Mouse (Mus musculus) kidney, postnatal 25 days (tissue): ENCODE data around the gene Fxyd2.

Experiments used
- DNase-seq, 2 experiments: peaks; one replicate each; pipeline ENCODE4 v3.0.0; 2021; ENCODE audit warnings: mixed read lengths in 2 of 2

Gene Fxyd2

DNA sequence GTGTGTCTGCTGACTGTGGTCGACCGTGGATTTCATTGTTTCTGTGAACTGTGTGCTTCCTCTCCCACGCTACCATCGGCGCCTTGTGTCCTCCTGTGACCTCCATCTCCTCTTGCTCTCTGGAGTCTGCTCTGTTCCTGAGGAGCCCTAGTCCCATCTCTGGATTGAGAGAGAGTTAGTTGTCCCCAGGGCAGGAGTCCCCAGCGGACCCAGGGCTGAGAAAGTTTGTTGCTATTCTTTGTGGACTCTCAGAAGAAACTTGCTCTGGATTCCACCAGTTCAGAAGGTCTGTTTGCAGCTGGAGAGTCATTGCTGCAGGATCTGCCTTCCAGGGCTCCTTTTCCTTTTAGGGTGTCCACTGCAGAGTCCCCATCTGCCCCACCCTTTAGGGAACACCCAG is 4.3 kb upstream of the Fxyd2 start:
- DNase-seq, result no peak

DNA sequence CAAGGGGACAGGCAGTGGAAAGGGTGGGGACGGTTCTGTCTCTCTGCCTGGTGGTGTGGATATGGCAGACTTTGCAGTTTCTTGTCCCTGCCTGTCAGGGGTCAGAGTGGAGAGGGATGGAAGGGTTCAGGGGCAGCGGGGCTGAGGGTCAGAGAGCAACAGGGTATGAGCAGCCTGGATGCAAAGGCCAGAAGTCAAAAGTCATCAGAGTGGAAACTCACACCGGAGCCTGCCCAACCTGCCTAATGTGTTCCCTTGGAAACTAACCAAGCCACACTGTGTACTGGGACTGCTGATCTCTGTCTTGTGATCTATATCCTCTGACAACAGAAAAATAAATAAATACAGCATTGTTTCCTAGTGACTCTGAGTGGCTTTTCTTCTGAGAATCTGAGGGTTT is 3.7 kb upstream of the Fxyd2 start:
- peak in 1 of 2 experiments; percentile 80 for DNase-seq

GRCm38 (mm10) chr9:45398336-45398735 is 1.1 kb upstream of the Fxyd2 start:
- DNase-seq, result peak; percentile 68 to 88

- DNase-seq, result peak; percentile 55 to 85
Observed at GRCm38 (mm10) chr9:45401851-45402250, 2.4 kb downstream of the Fxyd2 start.

DNA sequence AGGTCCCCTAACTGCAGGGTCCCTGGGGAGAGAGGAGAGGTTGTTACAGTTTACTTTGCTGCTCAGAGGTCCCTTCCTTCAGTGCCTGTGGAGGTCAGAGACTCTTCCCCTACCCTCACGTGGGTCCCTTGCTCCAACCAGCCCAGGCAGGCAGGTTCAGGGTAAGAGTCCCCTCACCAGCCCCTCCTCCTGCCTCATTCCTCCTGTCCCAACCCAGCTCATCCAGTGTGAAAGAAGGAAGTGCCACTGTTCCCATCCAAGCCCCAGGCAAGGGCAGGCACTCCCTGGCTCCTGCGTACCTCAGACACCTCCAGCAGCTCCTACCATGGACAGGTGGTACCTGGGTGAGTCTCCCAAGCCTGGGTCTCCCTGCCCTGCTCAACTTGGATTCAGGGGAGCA is 3.5 kb downstream of the Fxyd2 start:
- DNase-seq, result peak; percentile 64 to 90

DNA sequence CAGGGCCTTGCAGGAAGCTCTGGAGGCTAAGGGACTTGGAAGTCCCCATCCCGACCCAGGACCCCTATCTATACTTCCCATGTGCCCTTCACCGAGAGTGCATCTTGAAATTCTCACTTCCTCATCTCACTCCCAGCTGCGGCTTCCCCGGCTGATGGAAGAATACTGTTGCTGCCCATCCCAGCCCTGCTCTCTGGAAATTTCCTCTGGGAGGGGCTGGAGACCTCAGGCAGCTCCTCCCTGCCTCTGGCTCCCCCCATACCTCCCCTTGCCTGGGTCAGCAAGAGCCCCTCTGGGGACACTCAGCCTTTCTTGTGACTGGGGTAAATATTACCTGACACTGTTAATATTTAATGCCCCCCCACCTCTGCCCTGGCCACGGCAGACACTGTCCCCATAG is 6.2 kb downstream of the Fxyd2 start:
- DNase-seq, result peak; percentile 74 to 94

- DNase-seq, result peak; percentile 64 to 84
Observed at GRCm38 (mm10) chr9:45406808-45407207, 7.3 kb downstream of the Fxyd2 start.

GRCm38 (mm10) chr9:45407706-45408675 is 8.5 kb downstream of the Fxyd2 start:
- peak; percentile 91 for DNase-seq

- DNase-seq, result peak; percentile 51 to 56
Observed at GRCm38 (mm10) chr9:45410193-45410592, 10.7 kb downstream of the Fxyd2 start.

GRCm38 (mm10) chr9:45410614-45411013 is 11.1 kb downstream of the Fxyd2 start:
- no peak for DNase-seq

GRCm38 (mm10) chr9:45411111-45411510 is 11.6 kb downstream of the Fxyd2 start:
- peak in 1 of 2 experiments; percentile 69 for DNase-seq

DNA sequence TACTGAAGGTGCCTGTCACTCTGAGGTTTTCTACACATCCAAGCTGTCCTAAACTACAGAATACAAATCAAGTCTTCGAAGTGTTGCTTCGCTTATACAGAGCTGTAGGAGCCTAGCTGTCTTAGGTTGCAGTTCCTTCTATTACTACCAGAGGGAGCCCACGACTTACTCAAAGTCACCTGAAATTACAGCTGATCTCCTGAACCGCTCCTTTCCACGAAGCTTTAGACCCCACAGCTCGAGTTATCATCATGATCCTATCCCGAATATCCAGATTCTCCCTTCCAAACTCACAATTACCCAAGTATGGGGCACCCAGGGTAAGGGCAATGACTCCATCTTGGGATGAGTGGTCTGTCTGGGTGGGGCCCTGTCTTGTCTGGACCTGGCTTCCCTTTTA is 12.3 kb downstream of the Fxyd2 start:
- peak in 1 of 2 experiments; percentile 34 for DNase-seq

DNA sequence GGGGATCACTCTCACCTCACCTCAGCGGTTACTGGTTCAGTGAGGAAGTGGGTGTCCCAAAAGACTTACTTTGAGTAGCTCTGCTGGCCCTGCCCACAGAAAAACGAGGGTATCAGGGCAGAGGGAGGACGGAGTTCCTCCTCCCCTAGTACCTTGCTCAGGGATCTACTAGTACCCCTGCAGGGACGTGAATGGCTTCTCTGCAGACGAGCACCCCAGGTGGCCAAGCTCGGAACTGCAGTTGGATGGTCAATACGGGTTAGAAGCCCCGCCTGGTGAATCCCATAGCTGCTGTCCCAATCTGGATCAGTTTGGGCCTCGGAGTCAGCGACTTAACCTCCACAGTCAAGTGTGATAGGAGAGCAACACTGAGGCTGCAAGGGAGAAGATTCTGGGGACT is 12.8 kb downstream of the Fxyd2 start:
- peak; percentile 92 to 96 for DNase-seq

- DNase-seq, result peak; percentile 32 to 69
Observed at GRCm38 (mm10) chr9:45412700-45413477, 13.4 kb downstream of the Fxyd2 start.

DNA sequence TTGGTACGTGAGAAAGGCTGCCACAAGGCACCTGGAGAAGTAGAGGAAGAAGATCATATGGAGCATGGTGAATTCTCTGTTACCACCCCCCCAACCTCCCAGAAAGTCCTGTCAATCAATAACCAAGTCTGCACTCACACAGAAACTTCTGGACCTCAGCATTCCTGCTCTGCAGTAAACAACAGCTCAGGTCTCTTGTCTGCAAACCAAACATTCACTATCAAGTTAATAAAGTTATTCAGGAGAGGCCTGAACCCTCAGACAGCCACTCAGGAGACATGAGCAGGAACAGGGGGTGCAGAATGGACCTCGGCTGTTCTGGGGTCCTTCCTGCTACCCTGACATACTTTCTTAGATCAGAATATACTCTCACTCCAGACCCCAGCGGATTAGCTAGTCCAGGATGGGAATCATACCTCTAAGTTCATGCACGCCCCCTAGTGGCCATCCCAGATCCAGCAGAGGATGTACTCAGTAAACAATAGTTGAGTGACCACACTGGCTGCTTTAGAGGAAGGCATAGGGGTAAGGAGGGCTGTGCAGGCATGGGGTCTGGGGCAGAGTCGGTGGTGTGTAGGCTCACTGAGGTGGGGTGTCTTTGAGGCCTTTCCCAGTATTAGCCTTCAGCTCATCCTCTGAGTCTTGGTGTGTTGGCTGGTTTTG is 14.1 kb downstream of the Fxyd2 start:
- DNase-seq, result peak; percentile 88 to 90

DNA sequence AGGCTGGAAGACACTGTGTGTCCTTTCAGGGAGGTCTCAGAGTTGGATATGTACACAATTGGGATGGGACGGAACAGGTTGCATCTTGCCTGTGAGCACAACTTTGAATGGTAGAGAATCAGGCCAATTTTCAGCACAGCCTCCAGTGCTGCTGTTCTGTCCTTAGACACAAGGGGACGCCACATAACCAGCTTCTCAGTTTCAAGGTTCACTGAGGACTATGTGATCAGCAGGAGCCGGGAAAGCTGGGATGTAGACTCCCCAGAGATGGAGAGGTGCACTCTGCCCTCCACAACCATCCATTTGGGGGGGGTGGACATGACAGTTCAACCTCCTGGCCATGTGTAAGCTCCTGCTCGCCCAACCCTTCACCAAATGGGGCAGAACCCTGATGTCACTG is 16.4 kb downstream of the Fxyd2 start:
- peak; percentile 60 to 68 for DNase-seq

- peak; percentile 74 to 79 for DNase-seq
Observed at GRCm38 (mm10) chr9:45417245-45417644, 17.8 kb downstream of the Fxyd2 start.

- no peak for DNase-seq
Observed at GRCm38 (mm10) chr9:45418252-45418651, 18.8 kb downstream of the Fxyd2 start.

- no peak for DNase-seq
Observed at GRCm38 (mm10) chr9:45421209-45421608, 21.7 kb downstream of the Fxyd2 start.

DNA sequence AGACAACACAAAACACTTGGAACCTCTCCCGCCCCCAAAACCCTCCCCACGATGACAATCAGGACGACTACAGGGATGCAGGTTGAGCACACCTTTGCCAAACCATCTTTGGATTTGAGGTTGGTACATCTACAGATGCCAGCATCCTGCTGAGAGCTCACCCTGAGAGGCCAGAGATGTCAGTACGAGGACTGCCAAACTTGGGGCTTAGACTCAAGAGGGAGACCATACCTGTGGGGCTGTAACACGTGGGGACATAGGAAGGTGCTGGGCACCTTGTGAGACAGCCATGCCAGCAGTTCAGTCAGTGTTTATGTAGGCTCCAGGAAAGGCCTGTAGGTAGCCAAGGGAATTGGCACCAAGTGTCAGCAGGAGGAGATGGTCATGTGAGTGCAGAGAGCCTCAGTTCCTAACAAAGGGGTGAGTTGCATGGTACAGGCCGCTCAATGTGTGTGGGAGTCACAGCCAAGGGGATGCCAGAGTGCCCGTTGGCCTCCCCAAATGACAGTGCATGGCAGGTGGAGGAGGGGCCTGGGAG is 23.4 kb downstream of the Fxyd2 start:
- no peak for DNase-seq

DNA sequence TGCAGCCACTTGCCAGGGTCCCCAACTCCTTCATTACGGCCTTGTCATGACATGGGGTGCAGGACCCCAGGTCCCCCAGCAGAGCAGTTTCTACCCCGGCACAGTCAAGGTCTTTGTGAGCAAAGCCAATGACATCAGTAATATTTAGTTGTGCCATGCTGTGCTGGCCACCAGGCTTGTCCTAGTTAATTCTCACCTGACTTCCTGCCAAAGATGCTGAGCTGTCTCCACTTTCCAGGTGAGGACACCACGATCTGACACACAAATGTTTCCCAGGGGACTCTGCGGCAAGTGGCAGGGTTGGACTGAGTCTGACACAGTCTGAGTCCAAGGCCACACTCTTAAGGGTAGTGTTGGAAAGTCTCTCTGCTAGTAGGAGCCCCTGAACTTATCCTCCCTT is 27.0 kb downstream of the Fxyd2 start, which contains the start of gene Dscaml1:
TSS of gene Dscaml1 (plus strand) at position 173 of the 400 bp plus-strand sequence.
- no peak for DNase-seq

DNA sequence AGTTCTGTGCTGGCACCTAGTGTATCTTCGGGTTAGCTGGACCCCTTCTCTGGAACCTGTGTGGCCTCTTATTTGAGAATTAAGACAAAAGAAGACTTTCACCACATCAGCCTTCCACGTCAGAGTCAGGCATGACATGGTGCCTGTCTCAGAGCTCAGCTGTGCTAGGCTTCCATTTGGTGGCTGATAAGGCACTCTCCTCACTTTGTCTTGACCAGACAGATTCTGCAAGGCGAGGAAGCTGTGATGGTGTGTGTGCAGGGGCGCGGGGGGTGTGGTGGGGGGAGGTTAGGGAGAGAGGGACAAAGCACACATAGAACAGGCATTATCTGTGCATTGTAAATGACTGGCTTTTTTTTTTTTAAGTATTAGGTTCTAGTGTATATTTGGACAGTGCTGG is 29.9 kb downstream of the Fxyd2 start:
- no peak for DNase-seq
